Mouse (Mus musculus): ENCODE results near the gene Rxrb. TPM values are rescaled to one million over a fixed set of nuclear protein-coding genes. Genes with fewer than 3 reads are reported as not detected.
"Not testable (repeated sequence)": the region's sequence is repeated elsewhere in the genome, so short reads cannot be mapped to it uniquely, and the experiment has no call there.

Rxrb gene
- total and polyA plus RNA-seq, 3 experiments: 27.0 to 47.7 (median 36.9) TPM

- TF ChIP-seq ZNF384 (IDR thresholded peaks at IDR 0.05; ENCODE audit: low read depth, low read length): 0 out of 2 replicates have a peak, but pooled peaks have one; percentile 22
- dilution Hi-C loops (cut with MboI; ENCODE audit: extremely low pct_ligation_motif_present, extremely low pct_unique_long_range_greater_than_20kb, low sequenced_read_pairs); H3K27ac ChIP-seq (ENCODE audit: insufficient read depth, low read depth); DNase-seq (ENCODE audit: extremely low read depth); H3K27me3 ChIP-seq (replicated peaks); H3K9me3 ChIP-seq (replicated peaks; ENCODE audit: low read length): not testable (repeated sequence)
- Histone ChIP-seq H3K36me3 (replicated peaks in 1 of 2; ENCODE audit: control insufficient read depth in 1 of 2, insufficient read depth in 1 of 2, low read length in 1 of 2) (peaks cover 33 to 39% of the 10 kb centered on the region in 2 experiments), H3K4me1 (ENCODE audit: control insufficient read depth in 1 of 2, insufficient read depth in 2 of 2) (peaks cover 16 to 28% of the 10 kb centered on the region in 2 experiments), H3K4me3 (replicated peaks in 1 of 3; ENCODE audit: low read depth in 2 of 3, low read length in 2 of 3, poor library complexity in 1 of 3) (peak overlapping the region; percentile 43 to 71 (median 55)), H3K79me2 (replicated peaks; ENCODE audit: control insufficient read depth, extremely low read depth, insufficient read depth, poor library complexity, severe bottlenecking) (peaks cover 23% of the 10 kb centered on the region), H3K4me2 (ENCODE audit: insufficient read depth, low read depth, poor library complexity, severe bottlenecking) (peak overlapping the region; percentile 91), H3K9ac (ENCODE audit: insufficient read depth, low read depth) (peak overlapping the region; percentile 61)
- in situ Hi-C loops (cut with MboI; ENCODE audit: low pct_ligation_motif_present, low pct_unique_long_range_greater_than_20kb, low sequenced_read_pairs): loop anchor here (10.0 to 25.0 kb wide), 2 partner anchors 1386 to 1464 kb away; partner anchors contain the start of gene H2-Q10
Measured at GRCm38 (mm10) chr17:33998697-33999096, 32.9 kb upstream of the Rxrb start.

DNA sequence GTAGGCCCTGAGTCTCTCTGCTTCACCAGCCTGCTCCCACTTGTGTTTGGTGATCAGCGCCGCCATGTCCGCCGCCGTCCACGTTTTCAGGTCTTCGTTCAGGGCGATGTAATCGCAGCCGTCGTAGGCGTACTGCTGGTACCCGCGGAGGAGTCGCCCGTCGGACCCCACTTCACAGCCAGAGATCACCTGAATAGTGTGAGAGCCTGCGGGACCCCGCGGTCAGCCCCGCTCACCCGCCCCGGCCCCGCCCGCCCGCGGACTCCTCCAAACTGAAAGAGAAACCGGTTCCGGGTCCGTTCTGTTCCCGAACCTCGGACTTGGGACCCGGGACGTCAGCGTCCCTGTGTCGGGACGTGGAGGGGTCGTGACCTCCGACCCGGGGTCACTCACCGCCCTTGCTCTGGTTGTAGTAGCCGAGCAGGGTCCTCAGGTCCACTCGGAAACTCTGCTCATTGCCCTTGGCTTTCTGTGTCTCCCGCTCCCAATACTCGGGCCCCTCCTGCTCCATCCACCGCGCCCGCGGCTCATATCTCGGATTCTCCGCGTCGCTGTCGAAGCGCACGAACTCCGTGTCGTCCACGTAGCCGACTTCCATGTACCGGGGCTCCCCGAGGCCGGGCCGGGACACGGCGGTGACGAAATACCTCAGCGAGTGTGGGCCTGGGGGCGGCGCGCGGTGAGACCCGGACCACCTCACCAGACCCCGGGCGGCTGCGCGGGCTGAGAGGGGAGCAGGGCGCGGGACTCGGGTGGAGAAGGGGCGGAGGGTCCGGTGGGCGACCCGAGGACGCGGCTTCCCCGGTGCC, 32.1 kb upstream of the Rxrb start:
- Histone ChIP-seq H3K9me3 (replicated peaks; ENCODE audit: low read length) (no peaks in the 10 kb centered on the region), H3K4me3 (replicated peaks in 1 of 3; ENCODE audit: low read depth in 2 of 3, low read length in 2 of 3, poor library complexity in 1 of 3) (peak overlapping the region; percentile 52 to 99 (median 66)), H3K27ac (ENCODE audit: insufficient read depth, low read depth) (peak overlapping the region; percentile 69), H3K36me3 (replicated peaks in 1 of 2; ENCODE audit: control insufficient read depth in 1 of 2, insufficient read depth in 1 of 2, low read length in 1 of 2) (peaks cover 33 to 37% of the 10 kb centered on the region in 2 experiments), H3K4me1 (ENCODE audit: control insufficient read depth in 1 of 2, insufficient read depth in 2 of 2) (peaks cover 16 to 31% of the 10 kb centered on the region in 2 experiments), H3K4me2 (ENCODE audit: insufficient read depth, low read depth, poor library complexity, severe bottlenecking) (no peak overlapping the region), H3K27me3 (replicated peaks) (no peaks in the 10 kb centered on the region), H3K9ac (ENCODE audit: insufficient read depth, low read depth) (peak overlapping the region; percentile 100), H3K79me2 (replicated peaks; ENCODE audit: control insufficient read depth, extremely low read depth, insufficient read depth, poor library complexity, severe bottlenecking) (peaks cover 23% of the 10 kb centered on the region)
- no peak for TF ChIP-seq MXI1 (IDR thresholded peaks at IDR 0.05; ENCODE audit: low read depth, low read length)
- TF ChIP-seq CHD2 (IDR thresholded peaks at IDR 0.05; ENCODE audit: low read length): no peak
- no peak for TF ChIP-seq SMC3 (IDR thresholded peaks at IDR 0.05; ENCODE audit: low read depth, low read length)
- no peak for DNase-seq (ENCODE audit: extremely low read depth)
- in situ Hi-C loops (cut with MboI; ENCODE audit: low pct_ligation_motif_present, low pct_unique_long_range_greater_than_20kb, low sequenced_read_pairs) (loop anchor here (5.0 to 25.0 kb wide), 3 partner anchors 1263 to 1463 kb away; partner anchors contain the start of genes H2-D1 and H2-Q10), dilution Hi-C loops (cut with MboI; ENCODE audit: extremely low pct_ligation_motif_present, extremely low pct_unique_long_range_greater_than_20kb, low sequenced_read_pairs) (no loop called here)

- Histone ChIP-seq H3K9ac (ENCODE audit: insufficient read depth, low read depth) (peak within 1 kb of the TSS; percentile 100), H3K4me1 (ENCODE audit: control insufficient read depth in 1 of 2, insufficient read depth in 2 of 2) (peaks cover 16 to 31% of the 10 kb centered on the region in 2 experiments), H3K4me2 (ENCODE audit: insufficient read depth, low read depth, poor library complexity, severe bottlenecking) (peak within 1 kb of the TSS; percentile 74; the same call in 1 of the 2 replicates), H3K27ac (ENCODE audit: insufficient read depth, low read depth) (peak within 1 kb of the TSS; percentile 69), H3K36me3 (replicated peaks in 1 of 2; ENCODE audit: control insufficient read depth in 1 of 2, insufficient read depth in 1 of 2, low read length in 1 of 2) (peaks cover 31 to 33% of the 10 kb centered on the region in 2 experiments), H3K79me2 (replicated peaks; ENCODE audit: control insufficient read depth, extremely low read depth, insufficient read depth, poor library complexity, severe bottlenecking) (peaks cover 23% of the 10 kb centered on the region), H3K27me3 (replicated peaks) (no peaks in the 10 kb centered on the region), H3K9me3 (replicated peaks; ENCODE audit: low read length) (no peaks in the 10 kb centered on the region), H3K4me3 (replicated peaks in 1 of 3; ENCODE audit: low read depth in 2 of 3, low read length in 2 of 3, poor library complexity in 1 of 3) (peak within 1 kb of the TSS; percentile 66 to 99 (median 71))
- dilution Hi-C loops (cut with MboI; ENCODE audit: extremely low pct_ligation_motif_present, extremely low pct_unique_long_range_greater_than_20kb, low sequenced_read_pairs): no loop called here
- in situ Hi-C loops (cut with MboI; ENCODE audit: low pct_ligation_motif_present, low pct_unique_long_range_greater_than_20kb, low sequenced_read_pairs): loop anchor here (5.0 kb wide), 1 partner anchor 1262 kb away; the partner anchor contains the start of gene H2-D1
- TF ChIP-seq TBP (conservative IDR thresholded peaks at IDR 0.05; ENCODE audit: low read depth, low read length): peak; percentile 91; the same call in 1 of the 2 replicates
- TF ChIP-seq NELFE (IDR thresholded peaks at IDR 0.05; ENCODE audit: low read depth, low read length): peak; percentile 93
- TF ChIP-seq USF2 (conservative IDR thresholded peaks at IDR 0.05; ENCODE audit: low read depth, low read length): no peak
- TF ChIP-seq PAX5 (IDR thresholded peaks at IDR 0.05; ENCODE audit: low read length): no peak
- no peak for TF ChIP-seq ELF1 (IDR thresholded peaks at IDR 0.05; ENCODE audit: low read depth, low read length)
- no peak for TF ChIP-seq MAX (IDR thresholded peaks at IDR 0.05; ENCODE audit: low read length)
- peak; percentile 21; the same call in 1 of the 2 replicates for TF ChIP-seq MYC (IDR thresholded peaks at IDR 0.05; ENCODE audit: low read depth, low read length)
- TF ChIP-seq ZC3H11A (IDR thresholded peaks at IDR 0.05; ENCODE audit: low read depth, low read length): no peak
- 0 out of 2 replicates have a peak, but pooled peaks have one; percentile 28 for TF ChIP-seq EP300 (IDR thresholded peaks at IDR 0.05; ENCODE audit: low read length)
- TF ChIP-seq SIN3A (IDR thresholded peaks at IDR 0.05; ENCODE audit: low read length): no peak; the same call in none of the 2 replicates
- peak; percentile 65 for TF ChIP-seq ETS1 (conservative IDR thresholded peaks at IDR 0.05; ENCODE audit: low read depth, low read length)
- TF ChIP-seq MXI1 (IDR thresholded peaks at IDR 0.05; ENCODE audit: low read depth, low read length): 0 out of 2 replicates have a peak, but pooled peaks have one; percentile 21
- TF ChIP-seq JUND (conservative IDR thresholded peaks at IDR 0.05; ENCODE audit: low read depth, low read length): no peak
- peak; percentile 92 for TF ChIP-seq POLR2A (IDR thresholded peaks at IDR 0.05; ENCODE audit: low read depth, low read length)
- TF ChIP-seq ZMIZ1 (IDR thresholded peaks at IDR 0.05; ENCODE audit: low read depth, low read length): peak; percentile 93
- peak; percentile 88 for TF ChIP-seq IRF4 (IDR thresholded peaks at IDR 0.05; ENCODE audit: low read depth, low read length)
- TF ChIP-seq CHD2 (IDR thresholded peaks at IDR 0.05; ENCODE audit: low read length): peak; percentile 96
- TF ChIP-seq SMC3 (IDR thresholded peaks at IDR 0.05; ENCODE audit: low read depth, low read length): no peak
- peak; percentile 59 for TF ChIP-seq TCF12 (IDR thresholded peaks at IDR 0.05; ENCODE audit: low read depth, low read length)
- no peak for TF ChIP-seq ZNF384 (IDR thresholded peaks at IDR 0.05; ENCODE audit: low read depth, low read length)
- no peak for TF ChIP-seq KAT2A (IDR thresholded peaks at IDR 0.05; ENCODE audit: insufficient replicate concordance, low read length)
- no peak for TF ChIP-seq MAFK (IDR thresholded peaks at IDR 0.05; ENCODE audit: insufficient replicate concordance, low read length)
- TF ChIP-seq MEF2A (IDR thresholded peaks at IDR 0.05; ENCODE audit: borderline replicate concordance, low read depth, low read length): no peak
- peak; percentile 97 for DNase-seq (ENCODE audit: extremely low read depth)
Measured at GRCm38 (mm10) chr17:34000150-34000537, 31.5 kb upstream of the Rxrb start, which contains the start of gene H2-K1. TSS of gene H2-K1 (minus strand) at chr17:34000347.

Measured in CH12.LX (cell line).